Mouse (Mus musculus) embryo, embryonic 10.5 days (tissue): ENCODE data around the gene Yipf3.

Experiments used
- DNase-seq: peaks from one replicate; pipeline ENCODE4 v3.0.0-alpha.2; 2015; ENCODE audit warnings: low spot score

Gene Yipf3

GRCm38 (mm10) chr17:46283911-46284310 lies 36.0 kb downstream of the Yipf3 start:
- DNase-seq: no peak

GRCm38 (mm10) chr17:46284653-46285052 lies 36.8 kb downstream of the Yipf3 start:
- DNase-seq: peak; percentile 36

GRCm38 (mm10) chr17:46285407-46285806 lies 37.5 kb downstream of the Yipf3 start:
- DNase-seq: no peak

GRCm38 (mm10) chr17:46287678-46288095 lies 39.8 kb downstream of the Yipf3 start:
- DNase-seq: peak; percentile 55

GRCm38 (mm10) chr17:46296601-46297000 lies 48.7 kb downstream of the Yipf3 start:
- DNase-seq: no peak

- no peak for DNase-seq
Observed at GRCm38 (mm10) chr17:46297028-46297363, 49.1 kb downstream of the Yipf3 start.

GRCm38 (mm10) chr17:46297364-46298219 lies 49.7 kb downstream of the Yipf3 start, which contains the start of gene Dlk2:
Gene Dlk2 (plus strand): TSS chr17:46297421.
- DNase-seq: peak; percentile 43

GRCm38 (mm10) chr17:46298220-46298913 lies 50.5 kb downstream of the Yipf3 start:
- DNase-seq: peak; percentile 93

- no peak for DNase-seq
Observed at GRCm38 (mm10) chr17:46301892-46302291, 54.0 kb downstream of the Yipf3 start.
